Mouse (Mus musculus): ENCODE data around the gene Btbd11. TPM values are rescaled to one million over a fixed set of nuclear protein-coding genes. Genes with fewer than 3 reads are reported as not detected.

The Btbd11 gene
- total RNA-seq, 2 experiments from 2014 or later = 0.64 to 0.69 TPM

DNA sequence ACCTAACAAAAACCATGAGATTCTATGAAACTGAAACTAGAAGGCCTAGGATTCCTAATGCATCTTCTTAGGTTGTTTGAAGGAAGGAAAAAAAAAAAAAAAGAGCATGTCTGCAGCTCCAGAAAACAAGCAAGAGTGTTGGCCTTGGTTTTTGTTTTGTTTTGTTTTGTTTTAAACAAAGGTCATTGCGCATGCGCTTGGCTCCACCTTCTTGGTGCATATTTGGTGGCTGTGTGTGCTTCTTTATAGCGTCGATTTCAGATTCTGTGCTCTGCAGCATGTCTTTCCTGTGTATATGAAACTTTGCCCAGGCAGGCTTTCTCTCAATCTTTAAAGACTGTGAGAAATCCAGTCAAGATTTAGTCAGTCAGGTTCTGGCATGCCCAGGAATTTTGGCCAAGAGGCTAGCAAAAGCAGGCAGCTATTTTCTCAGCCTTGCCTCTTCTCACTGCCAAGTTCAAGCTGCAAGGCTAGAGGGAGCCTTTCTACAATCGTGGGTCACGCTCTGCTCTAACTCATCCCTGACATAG lies 191.3 kb downstream of the Btbd11 start:
- no peak for DNase-seq
- intact Hi-C loops (cut with DNase I) = no loop called here

DNA sequence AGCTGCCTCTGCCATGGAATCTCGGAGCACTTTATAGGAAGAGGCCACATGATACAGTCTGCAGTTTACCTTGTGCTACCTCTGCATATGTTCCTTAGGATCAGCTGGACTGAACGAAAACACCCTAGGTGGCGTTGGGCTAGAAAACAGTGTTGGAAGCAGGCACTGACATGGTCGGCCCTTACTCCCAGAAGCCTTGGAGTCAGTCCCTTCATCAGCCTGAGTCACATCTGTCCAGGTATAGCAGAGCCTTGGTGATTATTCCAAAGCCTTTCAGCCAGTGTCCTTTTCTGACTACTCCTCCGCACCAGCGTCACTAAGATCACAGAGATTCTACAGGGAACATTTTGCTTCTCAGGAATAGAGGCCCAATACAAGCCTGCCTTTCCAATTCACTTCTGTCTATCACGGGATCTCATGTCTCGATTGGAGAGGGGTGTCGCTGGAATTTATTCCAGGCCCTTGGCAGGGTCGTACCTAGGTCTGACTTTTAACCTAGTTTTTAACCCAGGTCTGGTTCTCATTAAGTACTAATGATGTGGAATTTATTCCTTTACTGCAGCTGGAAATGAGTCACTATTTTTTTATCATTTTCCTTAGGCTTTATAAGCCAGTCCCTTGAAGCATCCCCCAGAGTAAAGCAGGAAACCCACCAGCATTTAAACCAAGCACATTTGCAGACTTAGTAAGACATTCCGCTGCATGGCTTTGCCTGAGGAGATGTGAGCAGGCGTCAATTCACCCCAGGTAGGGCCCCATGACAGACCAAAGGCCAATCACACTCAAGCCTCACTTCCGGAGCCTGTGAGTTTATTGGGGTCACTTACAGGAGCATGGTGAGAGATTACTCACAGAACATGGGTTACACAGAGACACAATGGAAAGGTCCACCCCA lies 192.2 kb downstream of the Btbd11 start:
- no peak for DNase-seq

DNA sequence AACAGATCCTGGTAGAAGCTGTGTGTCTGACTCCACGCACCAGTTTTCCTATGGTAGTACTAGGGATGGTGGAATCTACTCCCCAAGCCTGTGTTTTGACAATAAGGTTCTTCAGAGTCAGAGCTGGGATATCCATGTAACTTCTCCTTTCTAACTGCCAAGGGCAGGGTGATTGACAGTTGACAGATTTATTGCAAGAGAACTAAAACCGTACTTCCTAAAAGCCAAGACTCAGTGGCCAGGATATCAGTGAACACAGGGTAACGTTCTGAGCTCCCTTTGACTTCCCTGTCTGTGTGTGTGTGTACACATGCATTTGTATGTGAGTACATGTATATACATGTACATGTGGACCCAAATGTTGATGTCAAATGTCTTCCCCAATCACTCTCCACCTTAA lies 201.1 kb downstream of the Btbd11 start:
- intact Hi-C loops (cut with DNase I) = no loop called here
- no peak for DNase-seq

More for the DNA sequence above, 192.2 kb downstream of the Btbd11 start:
- intact Hi-C loops (cut with DNase I) = no loop called here

DNA sequence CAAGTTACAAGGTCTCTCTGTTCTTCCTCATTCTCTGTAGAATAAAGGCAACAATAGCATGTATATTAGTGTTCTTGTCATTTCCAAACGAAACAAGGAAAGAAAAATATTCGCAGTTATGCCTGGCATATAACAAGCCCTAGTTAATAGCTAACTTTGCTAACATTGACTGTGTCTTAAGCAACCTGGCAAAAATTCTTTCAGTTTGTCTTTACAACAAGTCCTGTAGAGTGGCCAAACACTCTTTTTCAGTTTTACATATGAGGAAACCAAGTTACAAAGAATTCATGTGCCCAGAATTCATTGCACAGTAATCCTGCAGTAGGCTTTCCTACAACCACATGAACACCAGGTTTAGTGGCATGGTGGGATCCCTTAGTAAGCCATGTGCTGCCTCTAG lies 203.4 kb downstream of the Btbd11 start:
- intact Hi-C loops (cut with DNase I) = no loop called here
- DNase-seq = no peak

DNA sequence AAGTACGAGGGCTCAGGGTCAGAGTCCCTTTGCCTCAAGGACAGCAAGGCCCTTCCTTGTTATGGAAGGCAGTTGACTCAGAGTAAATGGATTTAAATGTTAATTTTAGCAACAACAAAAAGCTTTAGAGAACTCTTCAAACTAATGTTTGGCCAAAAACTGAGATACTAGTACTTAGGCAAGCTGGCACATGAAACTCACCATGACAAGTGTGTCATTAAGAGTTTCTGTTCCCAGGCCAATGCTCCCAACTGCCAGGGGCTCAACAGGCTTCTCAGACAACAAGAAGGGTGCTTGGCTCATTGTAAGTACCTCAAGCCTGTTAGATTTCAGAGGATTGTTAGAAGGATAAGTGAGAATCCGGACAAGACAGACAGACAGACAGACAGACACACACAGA lies 204.7 kb downstream of the Btbd11 start:
- intact Hi-C loops (cut with DNase I) = no loop called here

GRCm38 (mm10) chr10:85591986-85592385 lies 205.4 kb downstream of the Btbd11 start:
- intact Hi-C loops (cut with DNase I) = no loop called here
- DNase-seq = no peak

More for the DNA sequence above, 204.7 kb downstream of the Btbd11 start:
- DNase-seq = no peak

DNA sequence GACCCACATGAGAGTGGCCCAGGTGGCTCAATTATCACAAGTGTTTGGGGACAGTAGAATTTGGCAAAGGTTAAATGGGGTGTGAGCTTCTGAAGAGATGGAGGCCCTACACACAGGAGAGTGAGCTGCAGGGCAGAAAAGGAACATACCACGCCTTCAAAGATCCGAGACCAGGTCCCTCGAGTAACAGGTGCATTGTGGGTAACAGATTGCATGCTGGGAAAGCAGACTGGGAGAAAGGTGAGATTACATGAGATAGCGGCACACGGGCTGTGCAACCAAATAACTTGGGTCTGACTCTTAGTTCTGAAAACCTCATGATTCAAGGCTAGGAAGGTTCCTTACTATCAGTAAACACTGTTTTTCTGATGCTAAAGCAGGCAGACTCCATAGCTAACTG lies 209.7 kb downstream of the Btbd11 start:
- no peak for DNase-seq
- intact Hi-C loops (cut with DNase I) = no loop called here

DNA sequence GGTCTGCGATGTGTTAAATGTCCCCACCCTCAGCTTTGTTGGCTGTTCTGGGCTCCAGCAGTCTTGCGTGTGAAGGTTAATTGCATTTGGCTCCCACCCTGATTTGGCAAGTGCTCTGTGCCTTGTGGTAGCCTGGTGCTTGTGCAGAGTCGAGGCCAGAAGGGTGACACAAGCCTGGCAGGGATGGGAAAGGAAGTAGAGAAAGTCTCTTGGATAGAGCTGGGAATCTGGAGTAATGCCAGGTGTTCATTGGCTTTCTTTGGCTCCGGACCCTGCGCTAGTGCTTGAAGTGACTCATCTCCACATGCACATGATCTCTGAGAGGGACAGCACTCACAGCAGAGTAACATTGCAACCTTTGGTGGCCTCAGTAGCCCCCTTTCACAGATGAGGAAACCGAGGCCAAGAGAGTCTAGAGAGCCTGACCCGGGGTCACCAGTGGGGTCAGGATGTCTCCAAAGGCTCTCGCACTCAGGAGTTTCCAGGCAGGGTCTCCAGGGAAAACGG lies 211.5 kb downstream of the Btbd11 start:
- intact Hi-C loops (cut with DNase I) = no loop called here
- DNase-seq = peak; percentile 17 to 28

DNA sequence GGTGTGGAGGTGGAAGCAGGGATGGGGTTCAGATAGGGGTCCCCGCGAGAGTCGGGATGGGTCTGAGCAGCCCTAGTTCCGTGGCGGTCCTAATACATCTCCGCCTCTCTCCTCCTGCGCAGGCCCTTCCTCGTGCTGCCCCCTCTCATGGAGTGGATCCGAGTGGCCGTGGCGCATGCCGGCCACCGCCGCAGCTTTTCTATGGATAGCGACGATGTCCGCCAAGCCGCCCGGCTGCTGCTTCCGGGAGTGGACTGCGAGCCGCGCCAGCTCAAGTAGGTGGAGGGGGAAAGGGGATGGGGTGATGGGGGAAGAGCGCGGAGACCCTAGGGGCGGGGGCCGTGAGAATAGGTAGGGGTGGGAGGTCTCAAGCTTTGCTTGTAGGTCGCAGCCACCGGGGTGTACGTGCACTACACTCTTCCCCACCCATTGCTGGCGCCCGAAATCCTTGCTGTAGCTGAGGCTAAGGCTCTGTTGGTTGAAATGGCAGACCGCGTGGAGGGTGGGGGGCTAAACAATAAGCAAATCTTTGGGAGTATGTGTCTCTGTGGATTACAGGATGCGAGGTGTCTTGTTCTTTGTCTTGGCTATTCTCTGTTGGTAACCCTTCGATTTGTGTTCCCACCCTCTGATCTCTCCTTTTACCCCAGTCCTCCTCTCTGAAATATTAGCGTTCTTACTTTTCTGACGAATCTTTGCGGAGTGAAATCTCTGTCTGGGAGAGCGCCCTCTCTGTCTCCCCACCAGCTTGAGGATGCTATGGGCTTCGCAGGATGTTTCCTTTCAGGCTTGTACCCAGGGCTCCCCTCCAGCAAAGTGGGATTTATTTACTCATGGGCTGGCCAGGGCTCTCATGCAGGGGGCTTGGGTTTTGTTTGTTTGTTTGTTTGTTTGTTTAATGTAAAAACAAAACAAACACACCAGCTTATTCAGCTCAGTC lies 212.3 kb downstream of the Btbd11 start:
- intact Hi-C loops (cut with DNase I) = no loop called here
- no peak for DNase-seq

DNA sequence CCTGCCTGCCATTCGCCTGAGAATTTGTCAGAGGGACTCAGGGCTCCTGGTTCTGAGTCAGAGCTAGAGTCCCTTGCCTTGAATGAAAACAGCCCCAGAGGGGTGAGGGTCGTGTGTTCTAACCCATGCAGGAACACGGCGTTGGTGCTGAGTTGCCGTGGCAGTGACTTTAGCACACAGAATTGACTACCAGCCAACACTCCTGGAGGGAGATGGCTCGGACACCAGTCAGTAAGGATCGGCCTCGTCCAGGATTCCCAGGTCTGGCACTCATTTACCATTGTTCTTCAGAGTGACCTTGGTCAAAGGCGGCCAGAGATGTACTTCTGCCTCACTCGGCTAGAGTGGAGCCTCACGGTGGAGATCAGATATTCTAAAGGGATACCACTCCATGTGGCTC lies 215.9 kb downstream of the Btbd11 start:
- intact Hi-C loops (cut with DNase I) = no loop called here
- DNase-seq = no peak

DNA sequence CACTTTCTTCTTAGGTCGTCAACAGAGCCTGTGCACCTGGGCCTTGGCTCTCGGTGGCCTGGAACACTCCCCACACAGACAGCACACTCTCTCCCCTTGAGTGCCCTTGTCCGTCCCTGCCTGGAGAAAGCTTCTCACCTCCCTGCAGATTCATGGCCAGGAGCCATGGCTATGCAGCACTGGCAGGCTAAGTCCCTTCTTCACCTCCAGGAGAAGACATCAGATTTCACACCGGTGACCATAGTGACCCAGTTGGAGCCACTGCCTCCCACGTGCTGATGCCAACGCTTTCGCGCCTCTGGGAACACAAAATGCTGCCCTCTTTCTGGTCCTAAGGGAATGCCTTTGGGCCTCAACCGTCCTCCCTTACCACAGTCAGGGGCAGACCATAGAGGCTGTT lies 217.9 kb downstream of the Btbd11 start:
- intact Hi-C loops (cut with DNase I) = no loop called here
- DNase-seq = no peak

DNA sequence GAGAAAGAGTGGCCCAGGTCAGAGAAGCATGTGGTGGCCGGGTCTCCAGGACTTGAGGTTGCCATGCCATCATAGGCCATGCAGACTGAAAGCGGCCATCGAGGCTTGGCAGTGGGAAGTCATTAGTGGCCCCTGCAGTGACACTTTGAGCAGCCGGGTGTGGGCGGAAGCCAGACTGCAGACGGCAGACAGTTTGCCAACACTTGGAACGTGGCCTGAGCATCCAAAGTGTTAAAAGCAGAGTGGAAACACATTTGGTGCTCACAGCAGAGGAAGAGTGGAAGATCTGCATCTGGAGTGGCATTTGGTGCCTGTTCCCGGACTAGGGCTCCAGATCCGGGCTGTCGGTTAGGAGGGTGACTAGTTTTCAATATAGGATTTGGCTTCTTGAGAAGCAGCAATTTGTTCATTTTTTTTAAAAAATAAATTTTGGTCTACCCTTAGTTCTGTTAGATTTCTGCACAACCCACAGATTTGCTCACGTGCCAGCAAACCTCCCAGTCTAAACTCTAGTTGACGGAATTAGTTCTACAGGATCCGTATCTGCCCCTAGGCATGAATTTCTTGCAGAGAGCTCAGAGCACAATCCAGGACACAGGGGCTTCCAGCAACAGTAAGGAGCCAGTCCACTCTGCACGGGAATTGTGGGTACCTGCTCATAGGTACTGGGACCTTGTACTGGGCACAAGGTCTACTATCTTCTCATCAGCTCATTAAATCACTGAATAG lies 222.1 kb downstream of the Btbd11 start:
- DNase-seq = no peak

GRCm38 (mm10) chr10:85617080-85617479 lies 230.5 kb downstream of the Btbd11 start:
- intact Hi-C loops (cut with DNase I) = no loop called here
- no peak for DNase-seq

More for the DNA sequence above, 222.1 kb downstream of the Btbd11 start:
- intact Hi-C loops (cut with DNase I) = no loop called here

GRCm38 (mm10) chr10:85617501-85618417 lies 231.1 kb downstream of the Btbd11 start:
- no peak for DNase-seq
- intact Hi-C loops (cut with DNase I) = no loop called here

DNA sequence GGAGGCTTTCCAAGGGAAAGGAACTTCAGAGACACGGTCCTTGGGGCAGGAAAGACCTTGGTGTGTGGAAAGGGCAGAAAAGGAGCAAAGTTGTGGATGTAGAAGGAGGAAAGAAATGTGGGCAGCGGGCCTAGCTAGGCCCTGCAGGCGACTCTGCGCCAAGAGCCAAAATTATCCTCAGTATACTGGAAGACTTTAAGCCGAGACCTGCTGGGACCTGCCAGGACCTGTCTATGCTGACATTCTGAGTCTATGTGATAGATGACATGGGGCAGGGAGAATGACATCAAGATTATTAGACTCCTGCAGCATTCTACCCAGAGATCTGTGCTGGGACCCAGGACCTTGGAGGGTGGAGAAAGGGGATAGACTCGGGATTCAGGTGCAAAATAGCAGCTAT lies 234.5 kb downstream of the Btbd11 start:
- intact Hi-C loops (cut with DNase I) = loop anchor here (10.0 kb wide), 1 partner anchor 166 kb away; no protein-coding TSS in a partner anchor
- no peak for DNase-seq

GRCm38 (mm10) chr10:85624504-85625169 lies 238.0 kb downstream of the Btbd11 start:
- intact Hi-C loops (cut with DNase I) = loop anchor here (1.0 to 10.0 kb wide), 2 partner anchors 170 to 403 kb away; no protein-coding TSS in a partner anchor
- DNase-seq = peak; percentile 23 to 30

DNA sequence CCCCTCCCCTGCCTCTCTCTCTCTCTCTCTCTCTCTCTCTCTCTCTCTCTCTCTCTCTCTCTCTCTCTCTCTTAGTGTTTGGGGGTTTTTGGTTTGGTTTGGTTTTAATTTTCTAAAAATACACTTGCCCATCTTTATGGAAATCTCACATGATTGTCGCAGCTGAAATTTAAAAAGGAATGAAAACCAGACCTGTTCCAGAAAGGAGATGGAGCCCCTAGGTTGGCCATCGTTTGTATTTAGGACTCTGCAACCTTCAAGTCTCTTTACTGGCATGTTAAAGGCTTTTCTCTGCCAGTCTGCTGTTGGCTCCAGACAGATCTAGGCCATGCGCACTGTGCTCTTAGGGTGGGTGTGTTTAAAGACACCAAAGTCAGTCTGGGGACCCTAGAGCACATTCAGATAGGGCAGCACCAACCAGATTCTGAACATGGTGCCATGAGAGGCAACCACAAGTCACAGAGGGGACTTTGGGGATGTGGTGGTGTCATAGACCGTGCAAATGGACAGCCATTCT lies 238.6 kb downstream of the Btbd11 start:
- intact Hi-C loops (cut with DNase I) = loop anchor here (1.0 to 10.0 kb wide), 2 partner anchors 170 to 404 kb away; no protein-coding TSS in a partner anchor
- DNase-seq = no peak

GRCm38 (mm10) chr10:85632030-85632429 lies 245.4 kb downstream of the Btbd11 start:
- intact Hi-C loops (cut with DNase I) = no loop called here
- DNase-seq = no peak

All from gastrocnemius, postnatal 36 days (tissue).